Mouse (Mus musculus): ENCODE measurements around the gene Tmem108. TPM values are rescaled to one million over a fixed set of nuclear protein-coding genes. Genes with fewer than 3 reads are reported as not detected.
A peak's percentile ranks its signal among the peaks of the same experiment; 100 is the strongest.

The Tmem108 gene
- polyA plus RNA-seq, 1 experiment from 2014 or later = 1.2 TPM

DNA sequence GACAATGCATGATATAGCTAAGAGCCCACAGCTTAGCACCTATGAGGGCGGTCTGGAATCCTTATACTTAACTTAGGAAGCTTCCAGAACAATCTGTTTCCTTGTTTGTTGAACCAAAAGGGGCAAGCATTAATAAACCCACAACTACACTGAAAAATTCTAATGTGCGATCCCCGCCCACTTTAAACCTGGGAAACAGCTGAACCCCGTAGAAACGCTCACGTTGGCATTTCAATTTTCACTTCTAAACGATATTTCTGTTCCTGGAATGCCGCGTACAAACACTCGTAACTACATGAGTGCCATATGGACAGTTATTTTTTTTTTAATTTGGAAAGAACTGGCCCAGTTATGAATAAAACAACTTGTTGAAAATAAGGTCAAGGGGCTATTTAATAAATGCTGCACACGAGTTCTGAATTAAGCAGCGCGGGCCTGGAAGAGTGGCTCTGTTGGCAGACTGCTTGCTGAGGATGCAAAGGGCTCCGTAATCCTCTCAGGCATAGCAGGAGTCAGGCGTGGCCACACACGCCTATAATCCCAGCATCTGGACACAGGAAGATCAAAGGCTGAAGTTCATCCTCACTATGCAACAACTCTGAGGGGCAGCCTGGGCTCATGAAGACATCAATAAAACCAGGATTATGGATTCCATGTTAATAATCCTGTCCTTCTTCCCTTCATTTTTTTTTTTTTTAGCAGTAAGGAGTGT lies 34.7 kb downstream of the Tmem108 start:
- H3K36me3 ChIP-seq (replicated peaks; ENCODE audit: insufficient read depth, low read length) = no peaks in the 10 kb centered on the region
- DNase-seq (no peak), ATAC-seq (no peak)
- H3K27ac ChIP-seq (ENCODE audit: low read depth) = no peak overlapping the region
- H3K4me1 ChIP-seq (ENCODE audit: insufficient read depth) = no peaks in the 10 kb centered on the region
- H3K9ac ChIP-seq (replicated peaks) = no peak overlapping the region
- WGBS (ENCODE audit: insufficient replicate concordance) = 83% methylated on average over 16 of the region's 16 CpGs
- no peaks in the 10 kb centered on the region for H3K9me3 ChIP-seq (ENCODE audit: low read length)
- no peak overlapping the region for H3K4me2 ChIP-seq (ENCODE audit: low read depth, low read length)
- no peak overlapping the region for H3K4me3 ChIP-seq (ENCODE audit: low read depth, low read length)
- no peaks in the 10 kb centered on the region for H3K27me3 ChIP-seq (ENCODE audit: insufficient read depth, low read length)
- no peak for TF ChIP-seq CTCF (IDR thresholded peaks at IDR 0.05; ENCODE audit: low read depth)
- no peak for TF ChIP-seq EP300 (IDR thresholded peaks at IDR 0.05; ENCODE audit: low read depth)

DNA sequence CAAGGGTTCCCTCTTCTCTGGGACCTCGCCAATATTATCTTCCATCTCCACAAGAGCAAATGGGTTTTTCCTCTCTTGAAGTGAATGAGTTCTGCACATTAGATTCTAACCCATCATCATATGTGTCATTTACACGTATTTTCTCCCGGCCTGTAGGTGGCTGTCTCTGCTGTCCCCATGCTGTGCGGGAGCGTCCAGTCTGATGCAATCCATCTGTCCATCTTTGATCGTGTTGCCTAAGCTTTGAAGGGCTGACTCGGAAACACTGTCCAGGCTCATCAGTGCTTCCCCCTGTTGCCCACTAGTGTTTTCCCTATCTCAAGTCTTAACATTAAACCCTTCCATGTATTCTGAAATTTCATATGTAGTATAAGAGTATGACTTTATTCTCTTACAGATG lies 36.1 kb downstream of the Tmem108 start:
- no peak overlapping the region for H3K4me2 ChIP-seq (ENCODE audit: low read depth, low read length)
- H3K4me1 ChIP-seq (ENCODE audit: insufficient read depth) = no peaks in the 10 kb centered on the region
- no peaks in the 10 kb centered on the region for H3K9me3 ChIP-seq (ENCODE audit: low read length)
- H3K27ac ChIP-seq (ENCODE audit: low read depth) = no peak overlapping the region
- TF ChIP-seq CTCF (IDR thresholded peaks at IDR 0.05; ENCODE audit: low read depth) (0 out of 2 replicates have a peak, but pooled peaks have one; percentile 17), EP300 (IDR thresholded peaks at IDR 0.05; ENCODE audit: low read depth) (no peak)
- DNase-seq (no peak), ATAC-seq (no peak)
- 66% methylated on average over 7 of the region's 7 CpGs for WGBS (ENCODE audit: insufficient replicate concordance)
- no peaks in the 10 kb centered on the region for H3K27me3 ChIP-seq (ENCODE audit: insufficient read depth, low read length)
- no peak overlapping the region for H3K9ac ChIP-seq (replicated peaks)
- no peak overlapping the region for H3K4me3 ChIP-seq (ENCODE audit: low read depth, low read length)
- H3K36me3 ChIP-seq (replicated peaks; ENCODE audit: insufficient read depth, low read length) = no peaks in the 10 kb centered on the region

DNA sequence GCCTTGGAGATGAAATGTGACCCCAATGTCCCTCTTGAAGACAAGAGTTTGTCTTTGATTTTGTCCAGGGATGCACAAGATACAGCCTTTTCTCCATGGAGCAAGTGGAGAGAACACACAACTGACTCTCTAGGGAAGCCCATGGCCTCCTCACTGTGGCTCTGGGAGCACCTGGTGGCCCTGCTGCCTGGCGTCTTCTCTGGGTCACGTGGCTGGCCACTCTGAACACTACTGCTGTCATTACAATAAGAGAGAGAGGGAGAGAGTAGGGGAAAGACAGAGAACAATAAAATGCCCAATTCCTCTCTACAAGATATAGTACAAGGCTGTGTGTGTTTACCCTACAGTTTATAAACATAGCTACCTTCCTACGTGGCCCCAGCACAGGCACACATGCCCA lies 40.2 kb downstream of the Tmem108 start:
- Histone ChIP-seq H3K9me3 (ENCODE audit: low read length) (no peaks in the 10 kb centered on the region), H3K36me3 (replicated peaks; ENCODE audit: insufficient read depth, low read length) (no peaks in the 10 kb centered on the region), H3K4me2 (ENCODE audit: low read depth, low read length) (no peak overlapping the region), H3K27ac (ENCODE audit: low read depth) (no peak overlapping the region), H3K4me3 (ENCODE audit: low read depth, low read length) (no peak overlapping the region), H3K9ac (replicated peaks) (no peak overlapping the region), H3K27me3 (ENCODE audit: insufficient read depth, low read length) (no peaks in the 10 kb centered on the region), H3K4me1 (ENCODE audit: insufficient read depth) (no peaks in the 10 kb centered on the region)
- ATAC-seq (no peak), DNase-seq (no peak)
- TF ChIP-seq EP300 (IDR thresholded peaks at IDR 0.05; ENCODE audit: low read depth) = no peak
- no peak for TF ChIP-seq CTCF (IDR thresholded peaks at IDR 0.05; ENCODE audit: low read depth)
- WGBS (ENCODE audit: insufficient replicate concordance) = 86% methylated on average over 3 of the region's 3 CpGs

DNA sequence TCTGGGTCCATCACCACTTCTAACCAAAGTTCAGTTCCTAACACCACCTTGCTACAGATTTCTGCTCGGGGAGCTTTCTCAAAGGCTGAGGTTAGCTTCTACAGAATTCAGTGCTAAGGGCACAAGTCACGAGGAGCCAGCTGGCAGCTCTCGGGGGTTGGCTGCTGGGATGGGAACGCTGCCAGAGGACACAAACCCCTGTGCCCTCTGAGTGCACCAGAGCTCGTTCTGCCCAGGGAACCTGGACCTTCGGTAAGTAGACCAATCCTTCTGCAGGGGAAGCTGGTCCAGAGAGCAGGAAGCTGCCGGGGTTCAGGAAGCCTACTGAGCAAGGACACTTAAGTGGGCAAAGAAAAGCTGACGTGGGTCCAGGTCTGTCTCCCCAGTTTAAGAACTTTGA lies 40.6 kb downstream of the Tmem108 start:
- no peaks in the 10 kb centered on the region for H3K27me3 ChIP-seq (ENCODE audit: insufficient read depth, low read length)
- no peak for ATAC-seq
- no peak for TF ChIP-seq EP300 (IDR thresholded peaks at IDR 0.05; ENCODE audit: low read depth)
- no peak for TF ChIP-seq CTCF (IDR thresholded peaks at IDR 0.05; ENCODE audit: low read depth)
- H3K4me3 ChIP-seq (ENCODE audit: low read depth, low read length) = no peak overlapping the region
- DNase-seq = no peak
- no peak overlapping the region for H3K4me2 ChIP-seq (ENCODE audit: low read depth, low read length)
- no peak overlapping the region for H3K27ac ChIP-seq (ENCODE audit: low read depth)
- H3K9me3 ChIP-seq (ENCODE audit: low read length) = no peaks in the 10 kb centered on the region
- WGBS (ENCODE audit: insufficient replicate concordance) = 70% methylated on average over 8 of the region's 8 CpGs
- no peak overlapping the region for H3K9ac ChIP-seq (replicated peaks)
- no peaks in the 10 kb centered on the region for H3K4me1 ChIP-seq (ENCODE audit: insufficient read depth)
- no peaks in the 10 kb centered on the region for H3K36me3 ChIP-seq (replicated peaks; ENCODE audit: insufficient read depth, low read length)

DNA sequence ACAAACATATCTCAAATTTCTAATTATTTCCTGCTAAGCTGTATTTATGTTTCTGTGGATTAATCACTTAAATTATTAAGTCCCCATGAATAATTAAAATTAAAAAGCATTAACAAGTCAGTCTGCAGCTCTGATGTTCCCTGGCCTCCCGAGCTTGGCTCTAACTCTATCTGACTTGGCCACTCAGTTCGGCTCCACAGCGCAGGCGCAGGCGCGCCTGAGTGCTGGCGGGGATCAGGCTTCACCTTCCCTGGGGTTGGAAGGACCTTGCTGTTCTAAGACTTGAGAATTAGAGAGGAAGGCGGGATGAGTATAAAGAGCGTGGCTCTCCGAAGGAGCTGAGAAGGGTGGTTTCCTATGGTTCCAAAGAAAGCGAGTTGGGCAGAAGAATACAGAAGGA lies 41.6 kb downstream of the Tmem108 start:
- Histone ChIP-seq H3K4me3 (ENCODE audit: low read depth, low read length) (no peak overlapping the region), H3K27me3 (ENCODE audit: insufficient read depth, low read length) (no peaks in the 10 kb centered on the region), H3K9me3 (ENCODE audit: low read length) (no peaks in the 10 kb centered on the region), H3K27ac (ENCODE audit: low read depth) (no peak overlapping the region), H3K9ac (replicated peaks) (no peak overlapping the region), H3K4me2 (ENCODE audit: low read depth, low read length) (no peak overlapping the region), H3K36me3 (replicated peaks; ENCODE audit: insufficient read depth, low read length) (no peaks in the 10 kb centered on the region), H3K4me1 (ENCODE audit: insufficient read depth) (no peaks in the 10 kb centered on the region)
- WGBS (ENCODE audit: insufficient replicate concordance) = 78% methylated on average over 11 of the region's 11 CpGs
- no peak for DNase-seq
- TF ChIP-seq CTCF (IDR thresholded peaks at IDR 0.05; ENCODE audit: low read depth) = no peak
- no peak for TF ChIP-seq EP300 (IDR thresholded peaks at IDR 0.05; ENCODE audit: low read depth)
- no peak for ATAC-seq

DNA sequence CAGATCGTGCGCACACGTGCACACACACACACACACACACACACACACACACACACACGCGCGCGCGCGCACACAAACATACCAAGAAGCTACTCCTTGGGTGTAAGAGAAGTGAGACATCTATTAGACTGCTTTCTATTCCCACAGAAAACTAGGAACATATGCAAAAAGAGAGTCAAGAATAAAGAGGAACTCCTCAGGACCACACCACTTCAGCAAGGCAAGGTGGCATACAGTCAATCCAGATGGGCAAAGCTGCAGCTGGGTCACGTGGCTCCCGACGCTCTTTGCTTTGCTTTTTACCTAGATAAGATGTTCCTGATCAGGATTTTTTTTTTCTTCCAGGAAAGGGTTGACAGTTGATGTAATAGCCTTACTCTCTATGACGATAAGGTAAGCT lies 45.6 kb downstream of the Tmem108 start:
- WGBS (ENCODE audit: insufficient replicate concordance) = 76% methylated on average over 13 of the region's 13 CpGs
- H3K27ac ChIP-seq (ENCODE audit: low read depth) = no peak overlapping the region
- ATAC-seq = no peak

More for the DNA sequence above, 45.6 kb downstream of the Tmem108 start:
- TF ChIP-seq EP300 (IDR thresholded peaks at IDR 0.05; ENCODE audit: low read depth) (no peak), CTCF (IDR thresholded peaks at IDR 0.05; ENCODE audit: low read depth) (no peak)
- no peaks in the 10 kb centered on the region for H3K36me3 ChIP-seq (replicated peaks; ENCODE audit: insufficient read depth, low read length)
- no peak overlapping the region for H3K9ac ChIP-seq (replicated peaks)
- no peaks in the 10 kb centered on the region for H3K27me3 ChIP-seq (ENCODE audit: insufficient read depth, low read length)
- no peak for DNase-seq
- no peaks in the 10 kb centered on the region for H3K9me3 ChIP-seq (ENCODE audit: low read length)
- H3K4me2 ChIP-seq (ENCODE audit: low read depth, low read length) = no peak overlapping the region
- H3K4me3 ChIP-seq (ENCODE audit: low read depth, low read length) = no peak overlapping the region
- no peaks in the 10 kb centered on the region for H3K4me1 ChIP-seq (ENCODE audit: insufficient read depth)

Data from liver, postnatal 0 days (tissue).